Mouse (Mus musculus): Measurements from ENCODE around the gene Zfp131. TPM values are rescaled to one million over a fixed set of nuclear protein-coding genes. Genes with fewer than 3 reads are reported as not detected.
"Not testable (repeated sequence)": the region's sequence is repeated elsewhere in the genome, so short reads cannot be mapped to it uniquely, and the experiment has no call there.

Gene Zfp131
- 10 to 100 TPM; 20.9 to 24.2 (median 21.7) TPM for polyA plus RNA-seq (2017; shearing (Covaris generic))

DNA sequence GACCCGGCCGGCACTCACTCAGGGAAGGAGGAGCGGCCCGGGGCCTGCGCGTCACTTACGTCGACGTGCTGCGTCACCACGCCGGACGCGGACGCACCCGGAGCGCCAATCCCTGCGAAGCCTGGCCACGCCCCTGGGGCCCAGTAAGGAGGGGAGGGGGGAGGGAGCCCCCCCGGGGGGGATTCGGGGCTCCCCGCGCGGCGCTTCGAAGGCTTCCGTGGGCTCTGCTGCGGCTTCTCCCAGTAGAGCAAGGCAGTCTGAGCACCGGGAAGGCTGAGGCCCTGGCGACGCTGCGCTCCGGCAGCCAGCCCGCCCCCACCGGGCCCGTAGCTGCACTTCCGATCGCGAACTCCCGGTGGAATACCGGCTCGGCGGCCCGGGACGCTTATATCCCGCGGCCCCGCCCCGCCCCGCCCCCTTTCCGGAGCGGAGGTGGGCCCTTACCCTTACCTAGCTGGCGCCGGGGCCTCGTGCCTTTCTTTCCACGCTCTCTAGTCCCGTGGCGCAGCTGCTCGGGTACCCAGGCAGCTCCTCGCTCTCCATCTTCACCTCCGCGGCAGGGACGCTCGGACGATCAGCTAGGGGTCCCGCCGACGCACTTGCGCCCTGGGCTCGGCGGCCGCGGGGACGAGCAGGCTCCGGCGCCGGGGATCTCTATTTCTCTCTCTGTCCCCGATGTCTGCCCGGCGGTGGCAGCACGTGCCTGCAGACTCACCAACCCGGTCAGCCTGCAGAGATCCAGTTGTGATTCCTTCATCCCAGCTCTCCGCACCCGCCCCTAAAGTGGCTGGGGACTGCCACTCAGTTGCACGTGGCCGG, at the start of gene Zfp131:
Gene Zfp131, minus strand, starts transcription at position 129 of the 819 bp plus-strand sequence.
- peak; percentile 88 for ATAC-seq

- ATAC-seq: not testable (repeated sequence)
Measured at GRCm38 (mm10) chr13:119839982-119840381, 49.3 kb upstream of the Zfp131 start.

DNA sequence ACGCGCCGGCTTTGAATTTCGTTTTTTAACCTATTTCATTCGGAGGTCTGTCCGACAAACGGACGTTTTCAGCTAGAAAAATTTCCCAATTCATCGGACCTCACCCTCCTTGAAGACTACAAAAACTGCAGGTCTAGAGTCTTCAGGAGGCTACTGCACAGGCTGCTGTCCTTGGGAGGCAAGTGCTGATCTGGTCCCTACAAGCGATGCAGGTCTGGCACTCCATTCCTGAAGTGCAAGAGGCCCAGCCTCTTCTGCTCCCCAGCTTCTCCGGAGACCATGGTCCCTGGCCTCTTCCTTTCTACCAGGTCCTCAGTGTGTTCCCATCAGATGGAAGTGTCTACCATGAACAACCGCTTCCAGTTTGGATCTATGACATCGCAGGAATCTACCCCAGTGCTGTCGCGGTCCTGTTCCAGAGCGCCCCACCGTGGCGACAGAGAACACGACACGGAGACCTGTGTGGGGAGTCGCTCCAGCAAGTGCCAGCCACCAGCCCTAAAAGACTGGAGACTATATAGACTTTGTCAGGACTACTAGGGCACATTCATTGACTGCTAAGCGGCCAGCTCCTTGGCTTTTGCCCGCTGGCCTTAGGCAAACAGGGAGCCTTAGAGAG, 47.1 kb upstream of the Zfp131 start:
- ATAC-seq: peak; percentile 47

GRCm38 (mm10) chr13:119836324-119836811, 45.7 kb upstream of the Zfp131 start:
- ATAC-seq: peak; percentile 34

DNA sequence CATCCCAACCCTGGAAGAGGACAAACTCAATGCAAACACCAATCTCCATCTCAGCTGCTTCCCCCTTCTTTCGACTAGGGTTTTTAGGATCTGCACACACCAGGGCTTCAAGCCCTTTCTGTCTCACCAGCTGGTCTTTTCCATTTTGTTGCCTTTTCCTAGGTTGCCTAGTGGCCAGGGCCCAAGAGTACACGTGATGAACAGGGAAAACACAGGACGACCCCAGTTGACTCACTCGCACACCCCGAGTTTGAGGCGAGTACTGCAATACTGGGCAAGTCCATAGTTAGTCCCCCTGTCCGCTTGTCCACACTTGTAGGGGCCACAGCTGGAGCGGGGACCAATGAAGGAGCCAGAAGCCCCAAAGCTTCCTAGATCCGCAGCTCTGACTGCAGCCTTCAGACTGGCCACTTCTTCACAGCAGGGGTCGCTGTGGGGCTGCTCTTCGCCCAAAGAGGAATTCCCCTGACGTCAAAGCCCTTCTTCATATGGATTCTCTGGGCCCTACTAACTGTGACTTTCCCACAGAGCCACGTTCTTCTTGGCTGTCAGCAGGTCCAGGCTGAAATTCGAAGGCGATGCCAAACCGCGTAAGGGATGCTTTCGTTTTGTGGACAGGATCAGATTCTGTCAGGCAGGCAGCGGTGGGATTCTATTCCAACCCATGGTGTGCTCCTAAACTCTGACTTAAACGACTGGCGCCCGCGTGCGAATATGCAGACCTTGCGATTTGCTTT, 44.8 kb upstream of the Zfp131 start, which contains the start of gene D13Ertd608e:
Gene D13Ertd608e, plus strand, starts transcription at position 687 of the 737 bp plus-strand sequence.
- peak; percentile 85 for ATAC-seq

DNA sequence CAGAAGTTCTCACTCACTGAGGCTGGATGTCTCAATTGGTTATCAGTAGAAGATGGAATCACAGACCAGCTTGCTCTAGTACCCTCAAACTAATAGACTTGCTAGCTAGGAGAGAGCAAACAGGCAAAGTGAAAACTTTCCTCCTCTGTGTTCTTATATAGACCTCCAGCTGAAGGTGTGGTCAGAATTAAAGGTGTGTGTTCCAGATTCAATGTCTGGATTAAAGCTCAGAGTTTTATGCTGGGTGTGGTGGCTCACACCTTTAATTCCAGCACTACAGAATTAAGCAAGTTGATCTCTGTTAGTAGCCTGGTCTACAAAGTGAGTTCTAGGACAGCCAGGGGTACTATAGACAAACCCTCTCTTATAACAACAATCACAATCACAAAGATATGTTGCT, 39.4 kb upstream of the Zfp131 start, which contains the start of gene AF067063:
Gene AF067063, minus strand, starts transcription at position 101 of the 400 bp plus-strand sequence.
- not testable (repeated sequence) for ATAC-seq

GRCm38 (mm10) chr13:119817579-119818206, 27.0 kb upstream of the Zfp131 start:
- ATAC-seq: no peak

- ATAC-seq: no peak
Measured at GRCm38 (mm10) chr13:119816798-119817197, 26.1 kb upstream of the Zfp131 start.

DNA sequence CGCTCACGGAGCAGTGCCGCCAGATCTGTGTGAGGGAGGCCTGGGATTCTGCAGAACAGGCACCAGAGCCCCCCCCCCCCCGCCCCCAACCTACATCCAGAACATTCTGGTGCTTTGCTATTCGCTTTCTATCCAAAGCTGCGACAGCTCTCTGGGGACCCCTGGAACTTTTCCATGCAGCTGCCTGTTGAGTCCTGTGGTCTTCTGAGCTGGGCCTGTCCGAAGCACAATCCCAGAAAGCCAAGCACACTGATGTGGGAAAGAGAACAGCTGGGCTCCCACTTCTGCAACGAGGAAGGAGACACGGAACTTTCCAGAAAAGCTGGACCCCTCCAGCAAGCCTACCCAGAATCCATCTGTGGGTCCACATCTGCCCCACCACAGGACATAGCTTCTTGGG, 19.3 kb upstream of the Zfp131 start:
- ATAC-seq: no peak

DNA sequence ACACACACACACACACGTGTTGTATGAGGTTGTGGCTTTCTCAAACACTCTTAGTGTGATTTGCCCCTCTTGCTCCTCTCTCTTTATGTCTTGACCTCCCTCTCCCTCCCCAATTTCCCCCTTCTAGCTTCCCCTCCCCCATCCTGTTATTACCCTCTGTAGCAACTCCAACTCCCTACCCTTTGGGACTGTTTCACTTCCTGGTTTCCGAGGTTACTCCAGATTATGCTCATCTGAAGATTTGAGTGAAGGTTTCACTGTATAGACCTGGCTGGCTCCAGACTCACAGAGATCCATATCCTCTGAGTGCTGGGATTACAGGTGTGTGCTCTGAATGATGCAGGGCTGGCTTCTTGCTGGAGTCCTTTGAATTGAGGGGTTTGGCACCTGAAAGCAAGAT, 18.2 kb upstream of the Zfp131 start:
- ATAC-seq: no peak

DNA sequence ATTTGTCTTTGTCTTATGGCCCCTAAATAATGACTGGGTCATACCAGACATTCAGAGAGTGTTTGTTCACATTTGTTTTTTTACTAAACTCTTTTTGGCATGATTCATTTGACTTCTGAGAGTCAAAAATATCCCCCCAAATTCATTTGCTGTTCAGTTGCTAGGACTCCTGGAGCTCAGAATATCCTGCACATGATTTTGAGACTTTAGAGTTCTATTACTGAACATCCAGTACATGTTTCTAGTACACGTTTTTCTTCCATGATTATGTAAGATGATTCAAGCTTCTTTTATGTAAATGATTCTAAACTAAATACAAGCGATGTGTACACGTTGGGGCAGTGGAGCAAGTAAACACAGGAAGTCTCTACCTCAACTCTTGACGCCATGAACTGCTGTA, 7.0 kb upstream of the Zfp131 start:
- ATAC-seq: no peak

GRCm38 (mm10) chr13:119792791-119793404, 2.2 kb upstream of the Zfp131 start:
- ATAC-seq: no peak

GRCm38 (mm10) chr13:119791580-119792135, 969 bp upstream of the Zfp131 start:
- no peak for ATAC-seq

- peak; percentile 14 for ATAC-seq
Measured at GRCm38 (mm10) chr13:119789851-119790717, 605 bp downstream of the Zfp131 start.

DNA sequence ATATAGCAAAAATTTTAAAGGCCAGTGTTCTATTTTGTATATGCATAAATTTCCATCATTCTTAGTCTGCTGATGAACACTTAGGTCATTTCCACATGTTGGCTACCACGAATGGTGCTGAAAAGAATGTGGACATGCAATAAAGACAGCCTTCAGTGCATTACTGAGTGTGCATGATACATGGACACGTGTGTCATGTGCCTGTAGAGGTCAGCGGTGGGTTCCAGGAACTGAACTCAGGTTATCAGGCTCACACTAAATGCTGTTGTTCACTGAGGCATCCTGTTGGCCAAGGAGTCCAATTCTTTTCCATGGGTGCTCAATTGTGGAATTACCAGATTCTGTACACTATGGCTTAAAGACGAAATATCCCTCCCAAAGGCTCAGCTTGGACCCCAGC, 7.1 kb downstream of the Zfp131 start:
- ATAC-seq: no peak

- ATAC-seq: no peak
Measured at GRCm38 (mm10) chr13:119768541-119768940, 22.1 kb downstream of the Zfp131 start.

GRCm38 (mm10) chr13:119766480-119766879, 24.2 kb downstream of the Zfp131 start:
- no peak for ATAC-seq

- no peak for ATAC-seq
Measured at GRCm38 (mm10) chr13:119756831-119757230, 33.9 kb downstream of the Zfp131 start.

GRCm38 (mm10) chr13:119755681-119756471, 34.8 kb downstream of the Zfp131 start, which contains the start of gene Nim1k:
Nim1k (minus strand) TSS chr13:119755882.
- peak; percentile 85 for ATAC-seq

GRCm38 (mm10) chr13:119755141-119755547, 35.5 kb downstream of the Zfp131 start:
- peak; percentile 2 for ATAC-seq
